Mouse (Mus musculus) liver (tissue): ENCODE data around the gene Eef1akmt2.

Experiments
- DNase-seq: peaks from one replicate; pipeline ENCODE4 v3.0.0-alpha.2; 2020; ENCODE audit warnings: mixed read lengths

The Eef1akmt2 gene

DNA sequence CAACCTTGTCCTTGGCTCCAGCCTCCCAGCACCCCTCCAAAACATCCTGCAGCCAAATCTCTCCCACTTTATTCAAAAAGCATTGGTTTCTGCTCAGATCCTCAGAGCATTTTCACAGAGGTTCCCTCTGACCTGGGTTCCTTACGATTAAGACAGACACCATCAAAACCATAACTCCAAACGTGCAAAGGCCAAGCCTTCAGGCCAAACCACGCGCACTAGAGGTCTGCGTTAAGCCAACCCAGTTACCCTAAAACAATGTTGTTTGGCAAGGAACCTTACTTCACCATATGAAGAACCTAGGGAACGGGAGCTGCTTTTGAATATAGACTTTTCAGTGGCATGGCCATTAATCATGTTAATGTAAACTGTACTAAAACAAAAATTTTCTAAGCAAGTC is 42.8 kb downstream of the Eef1akmt2 start:
- no peak for DNase-seq

DNA sequence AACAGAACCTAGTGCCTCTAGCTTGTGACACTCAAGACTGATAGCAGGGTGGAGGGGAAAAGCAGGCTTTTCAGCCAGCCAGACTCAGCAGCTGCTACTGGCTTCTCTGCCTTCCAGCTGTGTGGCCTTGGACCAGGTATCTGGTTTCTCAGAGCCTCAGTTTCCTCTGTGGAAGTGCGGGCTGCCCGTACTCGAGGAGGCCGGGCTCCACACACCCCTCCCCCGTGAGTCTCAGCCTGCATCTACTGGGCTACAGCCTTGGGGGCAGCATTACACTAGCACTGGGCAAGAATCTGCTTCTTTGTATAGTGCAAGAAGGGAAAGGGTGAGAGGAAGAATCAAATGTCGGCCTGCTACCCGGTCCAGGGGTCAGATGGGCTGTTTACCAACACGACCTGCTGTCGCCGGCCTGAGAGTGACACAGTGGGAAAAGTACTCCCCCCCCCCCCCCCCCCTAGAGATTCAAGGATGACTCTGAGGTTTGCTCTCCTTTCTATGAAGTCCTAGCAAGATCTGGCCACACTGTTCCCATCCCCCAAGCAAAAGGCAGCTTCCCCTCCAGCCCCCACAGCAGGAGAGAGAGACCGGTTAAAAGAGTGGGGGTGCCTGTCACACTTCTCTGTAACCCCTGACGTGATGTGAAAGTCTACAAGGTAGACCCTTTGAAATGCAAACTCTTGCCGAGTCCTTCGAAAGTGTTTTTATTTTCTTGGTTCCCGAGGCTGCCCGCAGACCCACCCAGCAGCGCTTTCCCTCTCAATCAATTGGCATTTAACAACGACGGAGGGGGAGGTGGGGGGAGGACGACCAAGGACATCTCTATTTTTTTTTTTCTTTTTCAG is 43.4 kb downstream of the Eef1akmt2 start:
- DNase-seq, result peak; percentile 44

DNA sequence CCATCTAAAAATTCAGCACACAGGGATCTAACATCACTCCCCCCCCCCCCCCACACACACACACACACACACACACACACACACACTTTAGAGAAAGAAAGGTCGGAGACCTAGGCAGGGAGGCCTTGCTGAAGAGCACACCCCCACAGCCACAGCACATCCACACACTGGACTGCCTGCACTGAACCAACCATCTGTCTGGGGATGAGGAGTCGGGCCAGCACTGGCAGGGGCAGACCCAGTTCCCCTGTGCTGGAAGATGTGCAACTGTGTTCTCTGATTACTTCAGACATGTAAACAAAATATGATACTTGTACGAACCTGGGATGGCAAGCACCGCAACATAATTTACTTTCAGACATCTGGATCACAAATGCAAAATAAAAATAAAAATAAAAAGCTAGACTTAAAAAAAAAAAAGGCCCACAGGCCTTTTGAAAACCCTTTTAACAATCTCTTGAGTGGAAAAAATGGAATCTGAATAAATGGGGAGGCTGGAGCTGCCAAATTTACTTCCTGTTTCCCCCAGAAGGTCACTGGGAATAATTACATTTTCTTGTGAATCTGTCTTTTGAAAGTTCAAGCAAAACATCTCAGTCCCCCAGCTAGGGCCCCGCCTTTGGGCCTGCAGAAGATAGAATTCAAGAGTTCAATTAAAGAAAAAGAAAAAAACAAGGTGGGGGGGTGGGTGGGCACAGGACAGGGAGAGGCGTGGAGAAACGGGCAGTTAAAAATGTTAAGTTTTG is 44.2 kb downstream of the Eef1akmt2 start:
- DNase-seq, result no peak

DNA sequence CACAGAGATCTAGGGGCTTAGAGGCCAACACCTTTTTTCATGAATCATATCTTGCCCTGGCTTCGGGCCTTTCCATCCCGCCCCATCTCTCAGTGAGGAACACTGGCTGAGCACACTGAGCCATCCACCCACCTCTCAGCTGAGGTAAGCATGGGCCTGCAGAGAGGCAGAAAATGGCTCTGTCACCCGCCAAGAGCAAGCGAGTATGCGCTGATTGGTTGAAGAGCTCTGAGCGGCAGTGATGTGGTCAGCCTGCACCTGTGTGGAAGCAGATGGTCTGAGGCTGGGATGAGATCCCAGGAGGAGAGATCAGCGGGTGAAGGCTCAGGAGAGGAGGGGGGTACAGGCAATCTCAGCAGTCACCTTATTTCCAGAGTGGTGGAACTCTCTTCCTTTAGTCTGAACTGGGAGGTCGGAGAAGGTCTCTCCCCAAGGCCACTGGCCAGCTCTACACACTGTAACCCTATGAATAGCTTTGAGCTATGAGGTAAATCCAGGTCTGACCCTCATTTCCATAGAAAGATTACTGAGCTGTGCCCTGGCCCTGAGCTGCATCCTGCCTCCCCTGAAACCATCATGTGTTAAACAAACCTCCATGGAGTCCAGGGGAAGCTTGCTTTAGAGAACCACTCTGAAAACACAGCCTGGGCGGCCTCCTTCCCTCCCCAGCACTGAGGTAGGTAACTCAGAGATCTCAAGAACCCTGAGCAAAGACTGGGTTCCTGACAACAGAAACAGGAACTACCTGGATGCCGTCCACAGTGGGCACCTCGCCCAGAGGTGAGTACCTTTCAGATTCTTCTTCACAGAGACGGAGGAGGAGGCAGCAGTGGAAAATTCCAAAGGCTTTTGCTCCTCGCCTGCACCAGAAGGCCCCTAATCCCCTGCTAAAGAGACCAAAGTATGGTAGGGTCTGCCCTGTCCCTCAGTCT is 45.3 kb downstream of the Eef1akmt2 start:
- no peak for DNase-seq

DNA sequence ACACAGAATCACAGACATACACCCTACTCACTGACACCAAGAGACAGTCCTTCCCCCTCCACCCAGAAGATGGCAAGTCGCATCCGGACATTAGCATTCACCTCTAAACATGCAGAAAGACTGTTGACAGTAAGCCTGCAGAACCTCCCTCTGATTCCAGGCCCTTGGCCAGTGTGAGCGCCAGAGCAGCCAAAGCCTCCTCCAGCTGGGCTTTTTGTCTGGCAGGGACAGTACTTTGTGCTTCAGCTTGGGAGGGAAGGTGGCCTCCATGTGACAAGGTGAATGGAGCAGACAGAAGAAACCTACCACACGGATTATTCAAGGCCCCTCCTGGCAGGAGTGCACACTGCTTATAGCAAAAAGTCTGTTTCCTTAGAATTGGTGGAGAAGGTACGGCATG is 46.2 kb downstream of the Eef1akmt2 start:
- DNase-seq, result no peak

DNA sequence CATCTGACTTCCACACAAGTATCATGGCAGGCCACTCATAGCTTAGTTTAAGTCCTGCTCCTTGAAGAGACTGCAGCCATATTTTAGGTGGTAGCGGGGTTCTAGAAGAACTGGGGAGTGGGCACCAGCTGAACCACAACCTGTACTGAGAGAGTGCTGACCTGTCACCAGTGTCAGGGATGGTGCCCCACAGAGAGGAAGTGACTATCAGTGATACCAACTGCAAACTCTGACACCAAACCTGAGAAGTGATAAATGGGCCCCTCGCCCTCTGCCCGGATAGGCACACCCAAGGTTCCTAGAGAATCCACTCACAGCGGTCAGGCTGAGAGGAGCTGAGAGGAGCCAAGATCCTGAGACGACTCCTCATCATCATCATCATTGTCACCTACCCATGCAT is 47.5 kb downstream of the Eef1akmt2 start:
- DNase-seq, result peak; percentile 77

DNA sequence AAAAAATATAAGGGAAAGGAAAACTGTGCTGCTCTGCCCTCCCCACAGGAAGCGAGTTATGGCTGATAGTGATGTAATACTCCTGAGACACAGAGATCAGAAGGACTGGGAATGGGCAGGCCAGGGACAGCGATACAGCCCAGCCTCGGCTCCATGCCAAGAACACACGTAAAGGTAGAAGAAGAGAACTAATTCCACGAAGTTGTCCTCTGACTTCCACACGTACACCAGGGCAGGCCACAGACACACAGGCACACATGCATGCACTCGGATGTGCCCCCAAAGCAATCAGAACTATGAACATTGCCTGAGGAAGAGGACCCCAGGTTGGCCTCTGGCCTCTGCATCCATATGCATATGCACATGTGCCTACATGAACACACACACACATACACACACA is 48.0 kb downstream of the Eef1akmt2 start:
- DNase-seq, result no peak

DNA sequence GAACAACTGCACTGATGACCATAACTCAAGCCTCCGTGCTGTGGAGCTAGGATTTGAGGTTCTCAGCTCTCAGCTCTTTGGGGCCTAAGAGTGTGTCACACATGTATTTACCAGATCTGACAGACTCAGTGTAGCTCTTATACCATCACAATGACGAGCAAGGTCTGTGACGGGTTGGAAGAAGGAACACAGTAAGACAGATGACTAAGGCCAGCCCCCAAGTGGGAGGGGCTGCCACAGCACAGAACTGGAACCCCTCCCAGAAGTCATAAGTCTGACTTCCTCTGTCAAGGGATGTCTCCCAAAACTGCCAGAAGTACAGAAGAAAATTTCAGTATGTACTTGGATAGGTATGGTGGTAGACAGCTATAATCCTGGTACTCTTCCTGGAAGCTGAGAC is 48.5 kb downstream of the Eef1akmt2 start:
- peak; percentile 62 for DNase-seq

DNA sequence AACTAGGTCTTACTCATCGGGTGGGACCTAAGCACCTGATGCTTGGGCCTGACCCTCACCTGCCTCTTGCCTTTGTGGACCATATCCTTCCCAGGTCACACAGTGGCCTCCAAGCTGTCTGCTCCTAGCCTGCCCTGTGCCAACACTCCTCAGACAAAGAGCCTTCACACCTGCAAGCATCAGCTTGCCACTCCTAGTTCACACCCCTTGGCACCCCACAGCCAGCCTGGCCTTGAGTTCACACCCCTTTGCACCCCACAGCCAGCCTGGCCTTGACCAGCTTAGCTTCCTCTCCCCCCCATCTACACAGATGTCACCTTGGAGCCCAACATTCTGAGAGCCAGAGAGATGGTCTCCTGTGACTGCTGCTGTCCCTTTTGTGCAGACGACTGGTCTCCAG is 49.1 kb downstream of the Eef1akmt2 start:
- no peak for DNase-seq

DNA sequence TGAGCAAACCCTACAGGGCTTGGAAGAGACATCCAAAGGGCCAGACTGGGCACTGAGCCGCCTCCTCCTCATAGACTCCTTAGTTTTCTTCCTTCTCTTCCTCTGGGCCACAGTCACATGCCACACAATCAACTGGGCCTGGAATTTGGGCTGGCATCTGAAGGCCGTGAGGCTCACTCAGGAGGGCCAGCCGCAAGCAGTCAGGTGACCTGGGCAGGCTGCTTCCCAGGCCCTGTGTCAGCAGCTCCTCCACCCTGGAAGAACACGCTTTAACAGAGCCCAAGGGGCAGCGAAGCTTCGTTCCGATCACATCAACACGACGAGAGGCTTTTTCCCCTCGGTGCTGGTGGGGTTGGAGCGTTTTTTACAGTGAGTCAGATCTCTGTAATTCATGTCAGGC is 49.8 kb downstream of the Eef1akmt2 start:
- no peak for DNase-seq

DNA sequence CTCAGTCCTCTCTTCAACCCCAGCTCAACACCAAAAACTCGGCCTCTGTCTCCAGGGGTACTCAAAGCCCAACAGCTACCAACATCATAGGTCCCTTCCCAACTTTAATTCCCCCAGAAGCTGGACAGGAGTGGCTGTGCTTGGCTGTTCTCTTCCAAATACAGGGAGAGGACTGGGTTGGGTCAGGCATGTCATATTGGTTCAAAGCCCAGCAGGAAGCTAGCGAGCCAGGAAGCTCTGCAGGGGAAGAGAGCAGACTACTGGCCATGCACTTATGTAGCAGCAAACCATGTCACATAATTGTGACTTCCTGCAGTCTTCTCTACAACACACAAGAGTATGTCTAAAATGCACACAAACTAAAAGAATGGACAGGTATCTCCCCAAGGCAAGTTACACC is 50.4 kb downstream of the Eef1akmt2 start:
- no peak for DNase-seq

DNA sequence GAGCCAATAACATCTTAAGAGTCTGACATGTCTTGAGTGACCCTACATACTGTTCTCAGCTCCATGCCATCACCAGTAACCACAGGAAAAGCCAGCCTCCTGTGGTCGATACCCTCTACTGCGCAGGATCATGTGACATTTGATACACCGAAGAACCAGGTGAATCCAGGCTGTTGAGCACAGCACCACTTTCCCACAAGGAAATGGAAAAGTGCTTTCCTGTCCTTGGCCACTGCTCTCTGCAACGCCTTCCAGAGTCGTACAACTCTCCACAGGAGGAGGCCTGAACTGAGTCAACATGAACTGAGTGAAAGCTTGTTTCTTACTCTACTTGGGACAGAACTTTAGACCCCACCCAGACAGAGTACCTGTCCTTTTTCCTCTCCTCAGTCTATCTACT is 51.0 kb downstream of the Eef1akmt2 start:
- DNase-seq, result no peak

DNA sequence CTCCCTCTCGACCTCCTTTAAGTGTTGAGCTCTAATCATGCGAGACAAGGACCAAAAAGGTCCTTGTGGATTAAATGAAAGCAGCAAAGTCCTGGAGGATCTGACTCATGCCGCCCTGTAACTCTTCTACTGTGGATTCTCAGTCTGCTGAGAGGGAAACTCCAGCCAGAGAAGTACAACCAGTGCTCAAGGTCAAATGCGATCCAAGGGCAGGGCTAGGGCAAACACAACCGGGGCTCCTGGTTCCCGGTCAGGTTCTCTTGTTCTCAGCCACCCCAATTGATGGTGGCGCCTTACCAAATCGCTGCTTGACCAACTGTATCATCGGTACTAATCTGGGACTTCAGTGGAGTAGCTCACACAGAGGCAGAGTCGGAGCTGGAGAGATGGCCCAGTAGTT is 51.6 kb downstream of the Eef1akmt2 start:
- DNase-seq, result no peak

DNA sequence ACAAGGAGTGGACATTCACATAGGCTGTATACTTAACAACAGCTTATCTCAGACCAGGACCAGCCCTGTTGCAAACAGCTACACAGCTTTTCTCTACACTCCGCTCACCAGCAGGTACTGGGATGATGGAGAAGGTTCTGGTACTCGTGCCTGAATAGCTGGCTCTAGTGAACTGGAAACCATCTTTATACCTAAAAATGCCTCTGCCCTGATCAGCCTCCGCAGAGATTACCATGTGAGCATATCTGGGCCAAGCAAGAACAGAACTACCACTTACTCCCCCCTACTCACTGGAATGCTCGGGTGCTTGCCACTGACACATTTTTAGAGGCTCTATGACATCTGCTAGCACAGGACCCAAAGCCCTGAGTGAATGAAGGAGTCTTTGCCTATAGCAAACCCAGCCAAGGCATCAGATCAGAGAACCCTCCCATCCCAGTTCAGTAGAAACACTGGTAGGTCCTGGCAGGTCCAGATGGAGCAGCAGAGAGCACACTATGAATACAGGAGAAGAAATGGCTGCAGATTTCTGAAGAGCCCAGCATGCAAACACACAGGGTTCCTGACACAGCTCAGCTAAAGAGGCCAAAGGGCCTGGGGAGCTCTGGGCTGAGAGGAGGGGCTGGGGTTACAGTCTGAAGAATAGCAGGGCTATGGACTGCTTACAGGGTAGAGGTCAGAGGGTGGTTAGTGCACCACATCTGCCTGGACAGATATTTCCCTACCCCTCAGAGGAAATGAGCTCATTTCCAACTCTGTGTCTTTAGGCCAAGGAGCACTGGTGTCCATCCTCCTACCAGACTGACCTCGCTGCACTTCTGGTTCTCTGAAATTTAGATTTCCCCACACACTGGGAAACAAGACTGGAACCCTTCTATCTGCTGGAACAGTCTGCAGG is 53.1 kb downstream of the Eef1akmt2 start:
- DNase-seq, result no peak

DNA sequence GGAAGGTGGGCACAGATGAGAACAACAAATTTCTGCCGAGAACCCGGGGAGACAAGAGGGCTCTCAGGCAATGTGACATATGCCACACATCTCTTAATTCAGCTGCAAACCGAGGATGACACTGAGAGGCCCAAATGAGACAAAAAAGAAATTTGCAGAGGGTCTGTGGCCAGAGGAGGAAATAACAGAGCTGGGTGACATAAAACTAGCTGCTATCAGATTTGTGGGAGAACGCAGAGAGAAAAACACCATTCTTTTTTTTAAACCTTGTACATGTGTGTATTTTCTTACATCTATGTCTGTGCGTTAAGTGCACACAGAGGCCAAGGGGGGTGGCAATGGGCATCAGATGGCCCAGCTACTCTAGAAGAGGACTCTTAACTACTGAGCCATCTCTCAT is 57.3 kb downstream of the Eef1akmt2 start:
- no peak for DNase-seq

DNA sequence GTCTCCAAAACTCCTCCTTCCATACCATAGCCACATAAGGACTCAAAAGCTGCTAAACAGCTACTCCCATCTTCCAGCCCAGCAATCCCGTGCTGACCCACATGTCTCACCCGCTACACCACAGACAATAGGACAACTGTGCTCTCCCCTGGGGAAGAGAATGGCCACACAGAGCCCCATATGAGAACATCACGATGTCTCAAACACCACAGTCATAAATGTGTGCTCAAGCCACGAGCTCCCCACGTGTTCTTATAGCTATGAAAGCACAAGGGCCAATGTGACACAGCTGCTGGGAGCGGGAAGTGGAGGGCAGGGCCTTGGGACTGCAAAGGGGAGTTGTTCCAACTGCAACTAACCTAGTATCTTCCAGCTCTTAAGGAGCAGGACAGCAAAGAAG is 59.0 kb downstream of the Eef1akmt2 start:
- DNase-seq, result no peak

DNA sequence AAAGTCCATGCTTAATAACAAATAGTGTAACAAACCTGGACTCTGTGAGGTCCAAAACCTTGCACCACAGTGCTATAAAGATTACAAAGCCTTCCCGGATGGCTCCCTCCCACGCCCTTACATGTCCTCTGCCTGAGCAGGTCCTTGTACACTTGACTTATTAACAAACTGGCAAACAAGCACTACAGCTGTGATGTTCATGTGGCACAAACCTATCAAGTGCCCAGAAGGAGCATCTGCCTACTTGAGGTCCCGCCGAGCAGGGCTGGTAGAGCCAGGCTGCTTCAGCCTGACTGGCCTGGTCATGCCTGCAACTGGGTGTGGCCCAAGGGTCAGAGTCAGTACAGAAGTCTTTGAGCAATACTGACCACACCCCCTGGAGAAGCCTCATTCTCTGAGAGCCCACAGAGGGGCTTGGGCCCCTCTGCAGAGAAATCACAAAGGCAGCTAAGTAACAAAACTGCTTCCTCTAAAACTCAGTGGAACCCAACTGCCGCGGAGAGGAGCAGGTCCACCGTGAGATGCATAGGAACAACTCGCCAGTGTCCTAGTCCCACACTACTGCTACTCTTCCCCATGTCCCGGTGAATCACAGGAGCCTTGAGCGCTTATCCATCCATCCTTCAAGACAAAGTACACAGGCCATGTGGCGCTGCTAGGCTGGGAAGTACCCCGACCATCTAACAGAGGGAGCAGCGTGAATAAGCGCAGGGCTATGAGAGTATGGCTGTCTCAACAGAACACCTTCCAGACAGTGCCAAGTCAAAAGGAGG is 61.8 kb downstream of the Eef1akmt2 start:
- no peak for DNase-seq

DNA sequence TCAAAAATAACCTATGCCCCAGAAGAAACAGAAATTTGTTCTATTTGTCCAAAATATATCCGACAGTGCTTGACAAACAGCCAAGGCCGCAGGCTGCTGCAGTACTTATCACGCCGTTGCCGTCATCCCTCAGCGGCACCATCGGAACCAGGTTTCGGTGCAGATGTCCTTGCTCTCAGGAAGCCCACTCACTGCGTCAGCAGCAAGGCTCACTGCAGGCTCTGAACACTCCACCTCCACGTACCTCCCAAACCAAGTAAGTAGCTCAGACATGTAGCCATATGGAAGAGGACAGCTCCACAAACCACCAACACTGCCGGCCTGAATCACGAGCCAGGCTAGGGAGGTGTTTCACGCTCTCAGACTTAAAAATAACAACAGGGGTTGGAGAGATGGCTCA is 63.6 kb downstream of the Eef1akmt2 start:
- DNase-seq, result no peak

DNA sequence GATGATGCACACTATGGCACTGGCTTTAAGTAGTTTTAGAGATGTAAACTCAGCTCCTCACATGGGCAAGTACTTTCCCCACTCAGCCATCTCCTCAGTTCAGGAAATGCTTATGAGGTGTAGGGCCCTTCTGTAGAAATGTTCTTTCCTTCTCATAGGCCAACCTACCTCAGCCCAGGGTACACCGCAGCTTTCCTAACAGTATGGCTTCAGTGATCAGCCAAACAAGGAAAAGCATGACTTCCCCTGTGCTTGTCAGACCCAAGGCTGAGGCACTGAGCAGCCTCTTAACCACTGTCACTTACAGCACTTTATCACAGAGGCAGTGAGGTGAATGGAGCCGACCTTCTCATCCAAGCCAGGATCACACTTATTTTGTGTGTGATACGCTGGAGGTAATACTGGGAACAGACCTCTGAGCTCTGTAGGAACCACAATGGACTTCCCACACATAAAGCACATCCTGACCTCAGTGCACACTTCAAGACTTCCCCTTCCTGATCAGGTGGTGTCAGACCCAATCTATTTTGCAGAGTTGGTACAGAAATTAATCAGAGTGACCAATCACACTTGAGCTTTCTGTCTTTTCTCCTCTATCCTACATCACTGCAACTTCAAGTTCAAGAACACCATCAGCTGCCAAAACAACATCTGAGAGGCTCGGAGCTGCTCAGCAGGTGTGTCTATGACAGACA is 64.8 kb downstream of the Eef1akmt2 start:
- no peak for DNase-seq

DNA sequence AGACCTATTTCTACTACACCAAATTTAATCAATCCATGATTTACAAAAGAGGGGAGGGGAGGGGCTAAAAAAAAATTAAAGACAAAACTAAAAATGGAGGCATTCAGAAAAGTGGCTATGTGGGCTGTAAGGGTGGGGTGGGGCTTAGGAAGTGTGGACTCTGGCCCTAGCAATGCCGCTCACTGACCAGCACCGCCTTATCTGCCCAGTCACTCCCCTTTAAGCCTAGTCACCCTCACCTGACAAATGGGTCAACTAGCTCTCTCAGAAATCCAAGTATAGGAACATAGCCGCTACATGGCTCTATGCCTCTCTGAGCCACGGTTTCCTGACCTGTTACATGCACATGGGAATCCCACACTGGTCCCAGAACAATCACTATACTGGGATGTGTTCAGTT is 65.5 kb downstream of the Eef1akmt2 start:
- no peak for DNase-seq

DNA sequence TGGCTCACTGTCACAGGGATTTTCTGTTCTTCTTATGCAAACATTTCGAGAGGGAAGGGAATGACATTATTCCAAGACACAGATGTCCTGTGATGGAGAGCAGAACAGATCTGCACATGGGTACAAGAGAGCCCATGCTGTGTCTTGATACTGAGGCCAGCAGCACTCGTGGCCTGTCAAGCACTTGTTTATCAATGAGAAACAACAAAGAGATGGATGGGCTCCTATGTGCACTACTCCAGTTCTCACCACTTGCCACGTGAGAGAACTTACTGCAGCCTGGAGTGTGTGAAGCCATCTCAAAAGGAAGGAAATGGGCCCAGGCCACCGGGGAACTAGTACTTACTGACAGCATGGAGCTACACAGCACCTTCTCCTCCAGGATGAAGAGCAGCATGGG is 66.0 kb downstream of the Eef1akmt2 start:
- no peak for DNase-seq
